In genomic region chr8:105104220-105104619, GRCm38 (mm10) we compare ENCODE assay signal across 29 mouse cellular contexts. TPM values are rescaled to one million over a fixed set of nuclear protein-coding genes. Genes with fewer than 3 reads are reported as not detected.
DNase-seq lines count a peak whose midpoint lies in the region; TF ChIP-seq lines count a peak whose summit lies in the region.
"Had no signal": no experiment of that assay in that cellular context is flagged by ENCODE, and none has a peak within 500 bp of the region (broad histone marks: within the 10 kb centered on the region; RNA-seq: fewer than 3 reads in every experiment).

No protein-coding gene starts in this region.

- intact Hi-C loops in heart, postnatal 25 days (cut with DNase I), result no loop called here
- intact Hi-C loops in gastrocnemius, adult 2 months (cut with DNase I), result no loop called here

- TF ChIP-seq CTCF in gastrocnemius, adult 2 months (IDR thresholded peaks at IDR 0.05), result no peak

- peak; percentile 48 for DNase-seq in heart, adult 11 months
- no peak for DNase-seq in heart, postnatal 25 days (ENCODE audit: low spot score)
- DNase-seq in kidney, adult 9 months, result peak; percentile 13
- no peak for DNase-seq in kidney, postnatal 25 days
- peak; percentile 4 for DNase-seq in A20 (ENCODE audit: low read depth, low spot score)
- no peak for DNase-seq in gastrocnemius, adult 2 months
- DNase-seq: adrenal gland, postnatal 10 days; B cell, adult 2 months; cerebellum, adult 11 months; cerebellum, adult 2 months; cerebellum, adult 9-11 months; cerebellum, postnatal 25 days; forebrain, postnatal 0 days; gastrocnemius, postnatal 25 days; heart, adult 2 months; heart, postnatal 14 days had no signal

- H3K4me3 ChIP-seq in gastrocnemius, adult 2 months, result no peak overlapping the region
- H3K4me3 ChIP-seq: embryonic facial prominence, embryonic 12.5 days; embryonic facial prominence, embryonic 15.5 days; heart, adult 2 months; heart, embryonic 10.5 days; heart, embryonic 13.5 days; hindbrain, embryonic 12.5 days; hindbrain, embryonic 15.5 days had no signal

- H3K27ac ChIP-seq in gastrocnemius, adult 2 months, result no peak overlapping the region
- H3K27ac ChIP-seq: embryonic facial prominence, embryonic 12.5 days; embryonic facial prominence, embryonic 15.5 days; heart, adult 2 months; heart, embryonic 10.5 days; heart, embryonic 13.5 days; hindbrain, embryonic 12.5 days; hindbrain, embryonic 15.5 days had no signal

RNA-seq across cellular contexts. Expression of gene Ces3b, which starts 20.7 kb away (rescaled TPM):
- under 1 TPM in 1 of 2 experiments, not detected in 1; 0.23 TPM for total RNA-seq in heart, postnatal 25 days (2021)
- total RNA-seq in gastrocnemius, adult 2 months (2021), result not detected
- total RNA-seq: adrenal gland, adult 18-20 months; adrenal gland, postnatal 10 days; adrenal gland, postnatal 4 days; CH12.LX; common myeloid progenitor, adult 5-6 weeks; forebrain, postnatal 0 days; gastrocnemius, adult 8-10 months; gastrocnemius, postnatal 25 days; heart, adult 2 months; heart, postnatal 14 days; hematopoietic stem cell, adult 5-6 weeks had no signal

RNA-seq across cellular contexts. Expression of gene Ces4a, which starts 27.4 kb away (rescaled TPM):
- total RNA-seq in heart, postnatal 25 days (2021), result not detected
- total RNA-seq in gastrocnemius, adult 2 months (2021), result not detected
- total RNA-seq: adrenal gland, adult 18-20 months; adrenal gland, postnatal 10 days; adrenal gland, postnatal 4 days; CH12.LX; common myeloid progenitor, adult 5-6 weeks; G1E; gastrocnemius, adult 8-10 months; gastrocnemius, postnatal 25 days; heart, adult 2 months; heart, postnatal 14 days; hematopoietic stem cell, adult 5-6 weeks had no signal

RNA-seq across cellular contexts. Expression of gene Ces3a, which starts 55.8 kb away (rescaled TPM):
- not detected for total RNA-seq in heart, postnatal 25 days (2021)
- not detected for total RNA-seq in gastrocnemius, adult 2 months (2021)
- total RNA-seq: CH12.LX; common myeloid progenitor, adult 5-6 weeks; forebrain, postnatal 0 days; G1E; gastrocnemius, adult 8-10 months; gastrocnemius, postnatal 25 days; heart, adult 2 months; heart, postnatal 14 days; hematopoietic stem cell, adult 5-6 weeks had no signal

Comparison
In these comparisons a context has a peak if more than half of its experiments do, and no peak if none do; other contexts are left out.
1. DNase-seq: peak in heart, adult 11 months (single experiment), kidney, adult 9 months (single experiment) and A20 (single experiment); none in heart, postnatal 25 days (single experiment), kidney, postnatal 25 days (0 of 2) and gastrocnemius, adult 2 months (single experiment).